35 mouse cellular contexts compared by ENCODE assay signal in the genomic region with DNA sequence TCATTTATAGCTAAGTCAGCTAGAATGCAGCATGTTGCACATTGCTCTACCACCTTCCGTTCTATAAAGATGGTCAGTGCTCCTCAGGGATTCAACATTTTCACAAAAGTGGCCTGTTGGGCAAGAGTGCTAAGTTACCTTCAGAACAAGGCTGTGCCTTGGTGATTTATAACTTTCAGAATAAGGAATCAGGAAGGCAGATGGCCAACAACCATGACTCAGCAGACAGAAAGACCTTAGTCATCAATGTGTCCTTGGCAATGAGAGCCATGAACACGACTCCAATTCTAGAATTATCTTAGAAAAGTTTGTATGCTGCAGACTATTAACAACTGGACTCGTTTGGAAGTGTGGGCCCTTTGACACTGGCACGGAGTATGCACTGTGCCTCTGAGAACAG. TPM values are rescaled to one million over a fixed set of nuclear protein-coding genes. Genes with fewer than 3 reads are reported as not detected.
DNase-seq lines count a peak whose midpoint lies in the region; ATAC-seq and TF ChIP-seq lines count a peak whose summit lies in the region.
"Had no signal": no experiment of that assay in that cellular context is flagged by ENCODE, and none has a peak within 500 bp of the region (broad histone marks: within the 10 kb centered on the region; RNA-seq: fewer than 3 reads in every experiment).

No protein-coding gene starts in this region.

- ATAC-seq in intestine, embryonic 15.5 days = no peak
- ATAC-seq: CD4-positive, CD25-positive, alpha-beta regulatory T cell, adult 4 months; midbrain, embryonic 15.5 days had no signal

- no peak for TF ChIP-seq POLR2A in CH12.LX (IDR thresholded peaks at IDR 0.05; ENCODE audit: low read depth, low read length)

- no peaks in the 10 kb centered on the region for H3K27me3 ChIP-seq in CH12.LX (replicated peaks)
- no peaks in the 10 kb centered on the region for H3K27me3 ChIP-seq in intestine, embryonic 15.5 days (replicated peaks)
- H3K27me3 ChIP-seq: embryonic facial prominence, embryonic 12.5 days; forebrain, embryonic 12.5 days; heart, embryonic 15.5 days; midbrain, embryonic 15.5 days; neural tube, embryonic 13.5 days had no signal

- no peaks in the 10 kb centered on the region for H3K79me2 ChIP-seq in CH12.LX (replicated peaks; ENCODE audit: control insufficient read depth, extremely low read depth, insufficient read depth, poor library complexity, severe bottlenecking)

- no peak for TF ChIP-seq EP300 in CH12.LX (IDR thresholded peaks at IDR 0.05; ENCODE audit: low read length)

- no peak for TF ChIP-seq CTCF in CH12.LX (conservative IDR thresholded peaks at IDR 0.05 in 1 of 2, IDR thresholded peaks at IDR 0.05 in 1 of 2; ENCODE audit: low read depth in 2 of 2, low read length in 2 of 2)

- no peak for TF ChIP-seq RAD21 in CH12.LX (IDR thresholded peaks at IDR 0.05; ENCODE audit: low read depth, low read length)

- H3K4me1 ChIP-seq in CH12.LX (ENCODE audit: control insufficient read depth in 1 of 2, insufficient read depth in 2 of 2) = no peaks in the 10 kb centered on the region
- H3K4me1 ChIP-seq in intestine, embryonic 15.5 days (replicated peaks) = no peaks in the 10 kb centered on the region
- H3K4me1 ChIP-seq: embryonic facial prominence, embryonic 12.5 days; forebrain, embryonic 12.5 days; heart, embryonic 15.5 days; midbrain, embryonic 15.5 days; neural tube, embryonic 13.5 days had no signal

- H3K4me3 ChIP-seq in CH12.LX (replicated peaks in 1 of 3; ENCODE audit: low read depth in 2 of 3, low read length in 2 of 3, poor library complexity in 1 of 3) = no peak overlapping the region
- H3K4me3 ChIP-seq in intestine, embryonic 15.5 days (replicated peaks) = no peak overlapping the region
- H3K4me3 ChIP-seq: embryonic facial prominence, embryonic 12.5 days; forebrain, embryonic 12.5 days; gastrocnemius, adult 2 months; heart, embryonic 15.5 days; left cerebral cortex, adult 2 months; midbrain, embryonic 15.5 days; myocyte; neural tube, embryonic 13.5 days had no signal

- H3K9ac ChIP-seq in CH12.LX (ENCODE audit: insufficient read depth, low read depth) = no peak overlapping the region
- no peak overlapping the region for H3K9ac ChIP-seq in intestine, embryonic 15.5 days
- H3K9ac ChIP-seq: embryonic facial prominence, embryonic 12.5 days; forebrain, embryonic 12.5 days; heart, embryonic 15.5 days; hindbrain, embryonic 14.5 days; midbrain, embryonic 15.5 days; neural tube, embryonic 13.5 days had no signal

- intact Hi-C loops in left cerebral cortex, postnatal 4 days (cut with DNase I) = no loop called here

- no peaks in the 10 kb centered on the region for H3K36me3 ChIP-seq in CH12.LX (replicated peaks in 1 of 2; ENCODE audit: control insufficient read depth in 1 of 2, insufficient read depth in 1 of 2, low read length in 1 of 2)
- no peaks in the 10 kb centered on the region for H3K36me3 ChIP-seq in intestine, embryonic 15.5 days
- H3K36me3 ChIP-seq: embryonic facial prominence, embryonic 12.5 days; forebrain, embryonic 12.5 days; G1E; heart, embryonic 15.5 days; midbrain, embryonic 15.5 days; neural tube, embryonic 13.5 days had no signal

- dilution Hi-C loops in CH12.LX (cut with MboI; ENCODE audit: extremely low pct_ligation_motif_present, extremely low pct_unique_long_range_greater_than_20kb, low sequenced_read_pairs) = no loop called here

- no peak overlapping the region for H3K4me2 ChIP-seq in CH12.LX (ENCODE audit: insufficient read depth, low read depth, poor library complexity, severe bottlenecking)
- H3K4me2 ChIP-seq in intestine, embryonic 15.5 days (replicated peaks) = no peak overlapping the region
- H3K4me2 ChIP-seq: embryonic facial prominence, embryonic 12.5 days; forebrain, embryonic 12.5 days; heart, embryonic 15.5 days; hindbrain, embryonic 14.5 days; midbrain, embryonic 15.5 days; neural tube, embryonic 13.5 days had no signal

- no peak overlapping the region for H3K27ac ChIP-seq in CH12.LX (ENCODE audit: insufficient read depth, low read depth)
- no peak overlapping the region for H3K27ac ChIP-seq in intestine, embryonic 15.5 days
- H3K27ac ChIP-seq: embryonic facial prominence, embryonic 12.5 days; forebrain, embryonic 12.5 days; gastrocnemius, adult 2 months; heart, embryonic 15.5 days; hindbrain, embryonic 14.5 days; left cerebral cortex, adult 2 months; midbrain, embryonic 15.5 days; neural tube, embryonic 13.5 days had no signal

- 81% methylated on average over 4 of the region's 4 CpGs for WGBS in intestine, embryonic 15.5 days

- in situ Hi-C loops in CH12.LX (cut with MboI; ENCODE audit: low pct_ligation_motif_present, low pct_unique_long_range_greater_than_20kb, low sequenced_read_pairs) = no loop called here

- no peaks in the 10 kb centered on the region for H3K9me3 ChIP-seq in CH12.LX (replicated peaks; ENCODE audit: low read length)
- H3K9me3 ChIP-seq in intestine, embryonic 15.5 days = no peaks in the 10 kb centered on the region
- H3K9me3 ChIP-seq: embryonic facial prominence, embryonic 12.5 days; forebrain, embryonic 12.5 days; G1E; heart, embryonic 15.5 days; midbrain, embryonic 15.5 days; neural tube, embryonic 13.5 days had no signal

- peak; percentile 74 for DNase-seq in 3T3-L1 (ENCODE audit: low read depth, low spot score)
- DNase-seq in CH12.LX (ENCODE audit: extremely low read depth) = no peak
- peak; percentile 26 for DNase-seq in adipocyte (ENCODE audit: low spot score)
- peak; percentile 82 for DNase-seq in adrenal gland, postnatal 14 days
- DNase-seq in retina, embryonic 14.5 days (ENCODE audit: low spot score) = no peak
- no peak for DNase-seq in left cerebral cortex, postnatal 4 days
- no peak for DNase-seq in testis, postnatal 14 days (ENCODE audit: low spot score)
- DNase-seq: cerebellum, adult 18-20 months; cerebellum, postnatal 14 days; gastrocnemius, adult 2 months; heart, postnatal 36 days; kidney, adult 9 months; kidney, postnatal 14 days; layer of hippocampus, adult 9-11 months; lung, postnatal 4 days had no signal

TF ChIP-seq in CH12.LX, 34 proteins besides CTCF, POLR2A, EP300 and RAD21:
- TF ChIP-seq IRF4 (IDR thresholded peaks at IDR 0.05; ENCODE audit: low read depth, low read length) (no peak), MAFK (IDR thresholded peaks at IDR 0.05; ENCODE audit: insufficient replicate concordance, low read length) (0 out of 2 replicates have a peak, but pooled peaks have one; percentile 12)

RNA-seq across cellular contexts. Expression of a gene that starts 33.5 kb away (rescaled TPM):
- total RNA-seq in CH12.LX (2012; rRNA removed) = not detected in 2 replicates
- total RNA-seq in CH12.LX (2014; rRNA removed) = not detected in 2 replicates
- polyA plus RNA-seq in CH12.LX (2012; ENCODE audit: insufficient read length, low read depth) = not detected in 2 replicates
- not detected in 2 replicates for total RNA-seq in adrenal gland, postnatal 14 days (2021)
- not detected in 2 replicates for polyA plus RNA-seq in intestine, embryonic 15.5 days (2015; fragmentation: Nextera tagmentation; extraction: Ambion mirVana)
- not detected for total RNA-seq in left cerebral cortex, postnatal 4 days (2021)
- total RNA-seq: gastrocnemius, adult 2 months; heart, postnatal 36 days; left cerebral cortex, adult 2 months; liver, adult 2 months; megakaryocyte-erythroid progenitor cell, adult 5-6 weeks had no signal
- polyA plus RNA-seq: CD4-positive, CD25-positive, alpha-beta regulatory T cell, adult 4 months; embryonic facial prominence, embryonic 12.5 days; forebrain, embryonic 12.5 days; G1E; gonadal fat pad, adult 2 months; heart, embryonic 15.5 days; hindbrain, embryonic 14.5 days; intestine, embryonic 14.5 days; limb, embryonic 11.5 days; liver, adult 2 months; liver, embryonic 16.5 days; lung, embryonic 16.5 days; midbrain, embryonic 15.5 days; myocyte; neural tube, embryonic 13.5 days; stomach, embryonic 16.5 days; thymus, postnatal 0 days had no signal

Comparison
In these comparisons a context has a peak if more than half of its experiments do, and no peak if none do; other contexts are left out.
1. DNase-seq: peak in 3T3-L1 (single experiment), adipocyte (single experiment) and adrenal gland, postnatal 14 days (single experiment); none in CH12.LX (single experiment), retina, embryonic 14.5 days (single experiment), left cerebral cortex, postnatal 4 days (single experiment) and testis, postnatal 14 days (single experiment).